Mouse (Mus musculus): ENCODE data around the gene Alox5. TPM values are rescaled to one million over a fixed set of nuclear protein-coding genes. Genes with fewer than 3 reads are reported as not detected.
"Not testable (repeated sequence)": the region's sequence is repeated elsewhere in the genome, so short reads cannot be mapped to it uniquely, and the experiment has no call there.

The Alox5 gene
- 0.84 and 0.86 TPM in 2 replicates for polyA plus RNA-seq (2016; fragmentation: Nextera tagmentation; extraction: Ambion mirVana)

GRCm38 (mm10) chr6:116460544-116461283 lies at the start of gene Alox5:
Alox5 (minus strand) TSS chr6:116461178.
- Histone ChIP-seq H3K27me3 (ENCODE audit: low read depth, poor library complexity, severe bottlenecking) (peaks cover 44% of the 10 kb centered on the region), H3K4me3 (peak within 1 kb of the TSS; percentile 54), H3K9me3 (replicated peaks) (no peaks in the 10 kb centered on the region), H3K4me1 (peaks cover 7% of the 10 kb centered on the region), H3K36me3 (no peaks in the 10 kb centered on the region), H3K27ac (no peak within 1 kb of the TSS)
- 4% methylated on average over 43 of the region's 43 CpGs for WGBS
- DNase-seq (ENCODE audit: low spot score), result peak; percentile 48

GRCm38 (mm10) chr6:116506302-116507003 lies 45.5 kb upstream of the Alox5 start, which contains the start of gene Olfr212:
Olfr212 (plus strand) TSS chr6:116506516.
- DNase-seq (ENCODE audit: low spot score); H3K9me3 ChIP-seq (replicated peaks); H3K4me3 ChIP-seq; H3K4me1 ChIP-seq; H3K27me3 ChIP-seq (ENCODE audit: low read depth, poor library complexity, severe bottlenecking); H3K36me3 ChIP-seq; H3K27ac ChIP-seq: not testable (repeated sequence)
- 92% methylated on average over 19 of the region's 20 CpGs for WGBS

- Histone ChIP-seq H3K27me3 (ENCODE audit: low read depth, poor library complexity, severe bottlenecking) (no peaks in the 10 kb centered on the region), H3K27ac (no peak overlapping the region), H3K4me1 (no peaks in the 10 kb centered on the region), H3K4me3 (no peak overlapping the region), H3K36me3 (no peaks in the 10 kb centered on the region), H3K9me3 (replicated peaks) (no peaks in the 10 kb centered on the region)
- 83% methylated on average over 1 of the region's 1 CpGs for WGBS
- DNase-seq (ENCODE audit: low spot score), result no peak
Measured at GRCm38 (mm10) chr6:116495960-116496359, 35.0 kb upstream of the Alox5 start.

- Histone ChIP-seq H3K27me3 (ENCODE audit: low read depth, poor library complexity, severe bottlenecking) (no peaks in the 10 kb centered on the region), H3K4me3 (no peak overlapping the region), H3K4me1 (no peaks in the 10 kb centered on the region), H3K9me3 (replicated peaks) (no peaks in the 10 kb centered on the region), H3K36me3 (no peaks in the 10 kb centered on the region), H3K27ac (no peak overlapping the region)
- WGBS, result 89% methylated on average over 5 of the region's 5 CpGs
- no peak for DNase-seq (ENCODE audit: low spot score)
Measured at GRCm38 (mm10) chr6:116493742-116494141, 32.8 kb upstream of the Alox5 start.

GRCm38 (mm10) chr6:116488791-116489190 lies 27.8 kb upstream of the Alox5 start, which contains the start of gene Olfr211:
Olfr211 (plus strand) TSS chr6:116489091.
- DNase-seq (ENCODE audit: low spot score), result no peak
- Histone ChIP-seq H3K27ac (no peak within 1 kb of the TSS), H3K4me3 (no peak within 1 kb of the TSS), H3K4me1 (no peaks in the 10 kb centered on the region), H3K27me3 (ENCODE audit: low read depth, poor library complexity, severe bottlenecking) (no peaks in the 10 kb centered on the region), H3K9me3 (replicated peaks) (no peaks in the 10 kb centered on the region), H3K36me3 (no peaks in the 10 kb centered on the region)
- 81% methylated on average over 4 of the region's 4 CpGs for WGBS

- Histone ChIP-seq H3K4me3 (no peak overlapping the region), H3K27me3 (ENCODE audit: low read depth, poor library complexity, severe bottlenecking) (no peaks in the 10 kb centered on the region), H3K9me3 (replicated peaks) (no peaks in the 10 kb centered on the region), H3K27ac (no peak overlapping the region), H3K4me1 (no peaks in the 10 kb centered on the region), H3K36me3 (no peaks in the 10 kb centered on the region)
- DNase-seq (ENCODE audit: low spot score), result no peak
- WGBS, result 77% methylated on average over 1 of the region's 1 CpGs
Measured at GRCm38 (mm10) chr6:116486833-116487232, 25.9 kb upstream of the Alox5 start.

- Histone ChIP-seq H3K36me3 (no peaks in the 10 kb centered on the region), H3K4me1 (no peaks in the 10 kb centered on the region), H3K9me3 (replicated peaks) (no peaks in the 10 kb centered on the region), H3K27me3 (ENCODE audit: low read depth, poor library complexity, severe bottlenecking) (no peaks in the 10 kb centered on the region), H3K27ac (no peak overlapping the region), H3K4me3 (no peak overlapping the region)
- no peak for DNase-seq (ENCODE audit: low spot score)
- WGBS, result 79% methylated on average over 1 of the region's 1 CpGs
Measured at GRCm38 (mm10) chr6:116485081-116485480, 24.1 kb upstream of the Alox5 start.

- Histone ChIP-seq H3K36me3 (no peaks in the 10 kb centered on the region), H3K9me3 (replicated peaks) (no peaks in the 10 kb centered on the region), H3K4me3 (no peak overlapping the region), H3K4me1 (no peaks in the 10 kb centered on the region), H3K27me3 (ENCODE audit: low read depth, poor library complexity, severe bottlenecking) (no peaks in the 10 kb centered on the region), H3K27ac (no peak overlapping the region)
- 35% methylated on average over 3 of the region's 3 CpGs for WGBS
- DNase-seq (ENCODE audit: low spot score), result no peak
Measured at GRCm38 (mm10) chr6:116468081-116468480, 7.1 kb upstream of the Alox5 start.

GRCm38 (mm10) chr6:116459232-116459631 lies 1.7 kb downstream of the Alox5 start:
- peaks cover 7% of the 10 kb centered on the region for H3K4me1 ChIP-seq
- H3K36me3 ChIP-seq, result no peaks in the 10 kb centered on the region
- H3K9me3 ChIP-seq (replicated peaks), result no peaks in the 10 kb centered on the region
- no peak overlapping the region for H3K27ac ChIP-seq
- no peak for DNase-seq (ENCODE audit: low spot score)
- no peak overlapping the region for H3K4me3 ChIP-seq
- WGBS, result 76% methylated on average over 2 of the region's 2 CpGs
- H3K27me3 ChIP-seq (ENCODE audit: low read depth, poor library complexity, severe bottlenecking), result peaks cover 44% of the 10 kb centered on the region

GRCm38 (mm10) chr6:116458728-116459127 lies 2.2 kb downstream of the Alox5 start:
- Histone ChIP-seq H3K9me3 (replicated peaks) (no peaks in the 10 kb centered on the region), H3K27me3 (ENCODE audit: low read depth, poor library complexity, severe bottlenecking) (peaks cover 44% of the 10 kb centered on the region), H3K27ac (no peak overlapping the region), H3K36me3 (no peaks in the 10 kb centered on the region), H3K4me1 (peaks cover 7% of the 10 kb centered on the region), H3K4me3 (no peak overlapping the region)
- WGBS, result 83% methylated on average over 4 of the region's 4 CpGs
- DNase-seq (ENCODE audit: low spot score), result no peak

- H3K9me3 ChIP-seq (replicated peaks), result no peaks in the 10 kb centered on the region
- 81% methylated on average over 1 of the region's 1 CpGs for WGBS
- DNase-seq (ENCODE audit: low spot score), result no peak
Measured at GRCm38 (mm10) chr6:116456482-116456881, 4.5 kb downstream of the Alox5 start.

GRCm38 (mm10) chr6:116455781-116456180 lies 5.2 kb downstream of the Alox5 start:
- H3K9me3 ChIP-seq (replicated peaks), result no peaks in the 10 kb centered on the region
- no peak overlapping the region for H3K27ac ChIP-seq
- 85% methylated on average over 4 of the region's 4 CpGs for WGBS
- H3K27me3 ChIP-seq (ENCODE audit: low read depth, poor library complexity, severe bottlenecking), result peaks cover 24% of the 10 kb centered on the region
- DNase-seq (ENCODE audit: low spot score), result no peak
- H3K4me1 ChIP-seq, result peaks cover 3% of the 10 kb centered on the region
- no peak overlapping the region for H3K4me3 ChIP-seq
- no peaks in the 10 kb centered on the region for H3K36me3 ChIP-seq

More at GRCm38 (mm10) chr6:116456482-116456881, 4.5 kb downstream of the Alox5 start:
- Histone ChIP-seq H3K4me1 (peaks cover 7% of the 10 kb centered on the region), H3K27me3 (ENCODE audit: low read depth, poor library complexity, severe bottlenecking) (peaks cover 31% of the 10 kb centered on the region), H3K27ac (no peak overlapping the region), H3K4me3 (no peak overlapping the region), H3K36me3 (no peaks in the 10 kb centered on the region)

GRCm38 (mm10) chr6:116440849-116441248 lies 20.1 kb downstream of the Alox5 start:
- Histone ChIP-seq H3K4me1 (no peaks in the 10 kb centered on the region), H3K9me3 (replicated peaks) (no peaks in the 10 kb centered on the region), H3K4me3 (no peak overlapping the region), H3K27ac (no peak overlapping the region), H3K27me3 (ENCODE audit: low read depth, poor library complexity, severe bottlenecking) (no peaks in the 10 kb centered on the region), H3K36me3 (no peaks in the 10 kb centered on the region)
- DNase-seq (ENCODE audit: low spot score), result no peak
- WGBS, result 84% methylated on average over 4 of the region's 4 CpGs
